Mouse (Mus musculus) left cerebral cortex, adult 2 months (tissue): ENCODE measurements at regions not wholly inside any gene's neighbourhood (a gene's known extent, or its start where the extent isn't known, plus 50 kb on each side); places are given as distances from the start of the nearest gene placed in this dataset.
"Not testable (repeated sequence)": the region's sequence is repeated elsewhere in the genome, so short reads cannot be mapped to it uniquely, and the experiment has no call there.

ENCODE experiments used
- DNase-seq, 2 experiments: peaks; one replicate each; pipeline ENCODE4 v3.0.0; 2021 to 2022; ENCODE audit warnings: low spot score in 2 of 2, mixed read lengths in 1 of 2; ENCODE audit errors: extremely low spot score in 1 of 2
- H3K27ac ChIP-seq: fragments of 200-600 bp; 2 replicates; pipeline ENCODE4 v1.8.1; 2022
- H3K4me3 ChIP-seq: fragments of 200-600 bp; 2 replicates; pipeline ENCODE4 v1.8.1; 2022
- CTCF ChIP-seq: fragments of 200-600 bp; IDR thresholded peaks from 2 replicates; pipeline ENCODE4 v1.8.1; 2022; ENCODE audit warnings: antibody characterized with exemption, mild to moderate bottlenecking, moderate library complexity
- intact Hi-C: fragments of 180-260 bp; cut with DNase I; formaldehyde crosslinking; loops from one replicate; pipeline ENCODE4 v1.15.1; 2025

- intact Hi-C loops: no loop called here
- no peak overlapping the region for H3K4me3 ChIP-seq
- no peak overlapping the region for H3K27ac ChIP-seq
- TF ChIP-seq CTCF: no peak
- DNase-seq: no peak
Observed at GRCm38 (mm10) chr2:99470856-99471465, 803.9 kb upstream of the Gm10800 start.

DNA sequence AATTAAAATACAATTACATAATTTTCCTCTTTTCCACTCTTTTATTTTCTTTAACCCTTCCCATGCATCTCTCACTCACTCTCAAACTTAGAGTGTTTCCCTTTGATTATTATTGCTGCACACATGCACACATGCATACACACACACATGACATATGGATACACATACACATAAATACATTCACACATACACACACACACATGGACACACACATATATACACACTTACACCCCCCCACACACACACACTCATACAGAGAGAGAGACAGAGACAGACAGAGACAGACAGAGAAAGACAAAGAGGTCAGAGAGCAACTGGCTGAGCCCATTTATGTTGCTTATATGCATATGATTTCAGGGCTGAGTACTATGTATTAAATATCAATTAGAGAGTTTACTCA lies 764.2 kb upstream of the Gm10800 start:
- intact Hi-C loops: no loop called here
- no peak overlapping the region for H3K4me3 ChIP-seq
- no peak for DNase-seq
- no peak overlapping the region for H3K27ac ChIP-seq
- TF ChIP-seq CTCF: no peak

DNA sequence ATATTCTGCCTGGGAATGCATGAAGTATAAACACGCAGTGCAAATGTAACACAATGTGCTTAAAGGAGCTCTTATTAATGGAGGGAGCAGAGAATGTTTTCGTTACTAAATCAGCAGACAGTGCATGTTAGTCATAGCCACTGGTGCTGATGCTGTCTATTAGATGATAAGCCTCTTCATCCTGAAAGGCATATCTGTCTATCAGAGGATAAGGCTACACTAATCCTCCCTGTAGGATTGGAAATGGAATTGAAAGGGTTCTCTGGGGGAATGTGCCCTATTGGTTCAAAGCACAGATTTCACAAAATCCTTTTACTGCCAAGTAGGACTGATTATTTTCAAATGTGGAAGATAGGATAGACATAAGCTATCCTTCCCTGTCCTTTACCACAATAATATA lies 763.4 kb upstream of the Gm10800 start:
- H3K27ac ChIP-seq: no peak overlapping the region
- intact Hi-C loops: no loop called here

GRCm38 (mm10) chr2:99421622-99422021 lies 754.5 kb upstream of the Gm10800 start:
- DNase-seq: no peak
- TF ChIP-seq CTCF: no peak
- intact Hi-C loops: no loop called here

More for the DNA sequence above, 763.4 kb upstream of the Gm10800 start:
- no peak overlapping the region for H3K4me3 ChIP-seq
- no peak for TF ChIP-seq CTCF
- no peak for DNase-seq

GRCm38 (mm10) chr2:99409483-99409882 lies 742.4 kb upstream of the Gm10800 start:
- no peak overlapping the region for H3K27ac ChIP-seq
- DNase-seq: no peak
- intact Hi-C loops: loop anchor here (5.0 kb wide), 1 partner anchor 1748 kb away; no protein-coding TSS in a partner anchor
- no peak overlapping the region for H3K4me3 ChIP-seq
- peak; percentile 70 for TF ChIP-seq CTCF

More at GRCm38 (mm10) chr2:99421622-99422021, 754.5 kb upstream of the Gm10800 start:
- Histone ChIP-seq H3K27ac (no peak overlapping the region), H3K4me3 (no peak overlapping the region)

DNA sequence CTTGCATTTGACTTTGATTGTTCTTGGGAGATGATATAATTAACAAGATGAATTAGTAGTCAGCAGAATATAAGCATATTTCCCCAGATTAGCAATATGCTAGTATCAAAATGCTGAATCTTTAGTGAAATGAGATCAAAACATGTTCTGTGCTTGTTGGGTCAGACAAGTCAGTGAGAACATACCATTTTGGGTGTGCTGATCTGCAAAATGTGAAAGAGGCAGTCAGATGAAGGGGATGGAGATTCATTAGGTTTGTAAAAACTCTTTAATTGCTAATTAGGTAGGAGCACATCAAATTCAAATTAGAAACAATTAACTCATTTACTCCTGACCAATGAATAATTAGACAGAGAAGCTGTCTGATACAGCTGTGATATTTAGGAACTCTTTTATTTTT lies 712.6 kb upstream of the Gm10800 start:
- DNase-seq: no peak
- H3K4me3 ChIP-seq: no peak overlapping the region
- no peak for TF ChIP-seq CTCF
- H3K27ac ChIP-seq: no peak overlapping the region
- intact Hi-C loops: no loop called here

DNA sequence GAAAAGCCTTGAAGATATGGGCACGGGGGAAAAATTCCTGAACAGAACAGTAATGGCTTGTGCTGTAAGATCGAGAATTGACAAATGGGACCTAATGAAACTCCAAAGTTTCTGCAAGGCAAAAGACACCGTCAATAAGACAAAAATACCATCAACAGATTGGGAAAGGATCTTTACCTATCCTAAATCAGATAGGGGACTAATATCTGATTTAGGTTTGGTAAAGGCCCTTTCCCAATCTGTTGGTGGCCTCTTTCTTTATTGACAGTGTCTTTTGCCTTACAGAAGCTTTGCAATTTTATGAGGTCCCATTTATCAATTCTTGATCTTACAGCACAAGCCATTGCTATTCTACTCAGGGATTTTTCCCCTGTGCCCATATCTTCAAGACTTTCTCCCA lies 696.5 kb upstream of the Gm10800 start:
- H3K27ac ChIP-seq, DNase-seq, intact Hi-C loops, H3K4me3 ChIP-seq: not testable (repeated sequence)

DNA sequence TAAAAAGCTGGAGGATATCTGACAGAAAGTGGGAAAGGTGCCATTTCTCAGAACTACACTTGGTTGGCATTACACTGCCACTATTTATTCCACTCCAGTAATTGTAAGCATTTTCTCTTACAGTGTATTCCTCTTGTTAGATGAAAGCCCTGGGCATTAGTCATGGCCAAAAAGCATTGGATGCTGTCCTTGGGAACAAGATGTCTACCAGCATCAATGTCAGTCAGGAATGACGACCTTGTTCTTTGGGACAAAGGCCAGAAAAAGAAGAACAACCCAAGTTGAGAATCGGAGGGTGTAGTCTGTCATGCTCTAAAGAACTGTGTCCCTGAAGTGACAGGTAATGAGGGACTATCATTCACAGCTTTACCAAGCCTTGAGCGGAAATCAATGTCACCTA lies 662.1 kb upstream of the Gm10800 start:
- Histone ChIP-seq H3K27ac (no peak overlapping the region), H3K4me3 (no peak overlapping the region)
- TF ChIP-seq CTCF: no peak
- DNase-seq: no peak
- intact Hi-C loops: no loop called here
